3 mouse cellular contexts compared by ENCODE assay signal in genomic region chr1:30883806-30884205, GRCm38 (mm10).
DNase-seq lines count a peak whose midpoint lies in the region.

No protein-coding gene starts in this region.

- DNase-seq in ES-CJ7 (ENCODE audit: low read depth, low spot score) (peak; percentile 72), R1 (ENCODE audit: low read depth, low spot score) (peak; percentile 39), ZHBTc4 (ENCODE audit: low read depth, low spot score) (peak; percentile 58)
